ENCODE assay signal across 8 mouse cellular contexts in genomic region chr11:69417449-69418384, GRCm38 (mm10). TPM values are rescaled to one million over a fixed set of nuclear protein-coding genes. Genes with fewer than 3 reads are reported as not detected.
A peak's percentile ranks its signal among the peaks of the same experiment; 100 is the strongest.
DNase-seq lines count a peak whose midpoint lies in the region; ATAC-seq lines count a peak whose summit lies in the region.

No protein-coding gene starts in this region.

- under 1% methylated on average over 39 of the region's 39 CpGs for WGBS in intestine, embryonic 14.5 days

- peak overlapping the region; percentile 94 for H3K4me2 ChIP-seq in intestine, embryonic 14.5 days (ENCODE audit: low read length)

- peak; percentile 92 to 95 for DNase-seq in adrenal gland, adult 18-20 months (ENCODE audit: low spot score in 2 of 2)
- DNase-seq in embryo, embryonic 11 days = peak; percentile 95
- peak; percentile 95 for DNase-seq in gastrocnemius, postnatal 25 days
- DNase-seq in intestine, embryonic 14.5 days (ENCODE audit: low spot score) = peak; percentile 93
- peak; percentile 92 to 97 for DNase-seq in left cerebral cortex, postnatal 14 days (ENCODE audit: low spot score in 2 of 2)
- DNase-seq in right cerebral cortex, postnatal 10 days (ENCODE audit: low spot score in 2 of 2) = peak; percentile 96 to 97
- DNase-seq in urinary bladder, postnatal 4 days (ENCODE audit: low spot score in 2 of 2) = peak; percentile 94 to 97

- H3K27ac ChIP-seq in intestine, embryonic 14.5 days (ENCODE audit: low read depth) = peak overlapping the region; percentile 86

- peaks cover 47% of the 10 kb centered on the region for H3K4me1 ChIP-seq in intestine, embryonic 14.5 days (replicated peaks; ENCODE audit: control insufficient read depth, insufficient read depth, low read length)

- peak overlapping the region; percentile 60 for H3K9ac ChIP-seq in intestine, embryonic 14.5 days (ENCODE audit: low read length)

- H3K27me3 ChIP-seq in intestine, embryonic 14.5 days (replicated peaks; ENCODE audit: control insufficient read depth, insufficient read depth, low read length) = peaks cover 21% of the 10 kb centered on the region

- H3K4me3 ChIP-seq in intestine, embryonic 14.5 days (ENCODE audit: low read depth, low read length) = peak overlapping the region; percentile 90

- intact Hi-C loops in left cerebral cortex, postnatal 14 days (cut with DNase I) = loop anchor here (5.0 kb wide), 1 partner anchor 320 kb away; the partner anchor contains the start of gene Per1

- H3K9me3 ChIP-seq in intestine, embryonic 14.5 days (ENCODE audit: control insufficient read depth, low read length) = no peaks in the 10 kb centered on the region

- H3K36me3 ChIP-seq in intestine, embryonic 14.5 days (ENCODE audit: control insufficient read depth, insufficient read depth, low read length) = peaks cover 10% of the 10 kb centered on the region; the same call in 1 of the 2 replicates

- ATAC-seq in intestine, embryonic 14.5 days (replicated peaks; ENCODE audit: low FRiP score, low TSS enrichment, low read depth) = peak; percentile 53
- peak; percentile 38 for ATAC-seq in megakaryocyte progenitor cell, adult 5-6 weeks (replicated peaks; ENCODE audit: poor library complexity)

RNA-seq across cellular contexts. Expression of gene Kdm6b, which starts 4.2 kb away (rescaled TPM):
- 10 to 100 TPM; 32.7 to 34.8 TPM for total RNA-seq in adrenal gland, adult 18-20 months (2021)
- total RNA-seq in gastrocnemius, postnatal 25 days (2021) = 10 to 100 TPM; 23.9 to 27.7 TPM
- polyA plus RNA-seq in intestine, embryonic 14.5 days (2014; fragmentation: Nextera tagmentation; extraction: Ambion mirVana) = 29.1 and 29.6 TPM in 2 replicates
- 10 to 100 TPM; 33.0 to 33.3 TPM for total RNA-seq in left cerebral cortex, postnatal 14 days (2021)
- 10.4 and 11.7 TPM in 2 replicates for total RNA-seq in megakaryocyte progenitor cell, adult 5-6 weeks (2015)
- total RNA-seq in megakaryocyte progenitor cell, adult 5-6 weeks (2017) = 1.8 and 2.9 TPM in 2 replicates

RNA-seq across cellular contexts. Expression of gene Tmem88, which starts 19.7 kb away (rescaled TPM):
- 1 to 10 TPM; 7.9 to 8.8 TPM for total RNA-seq in adrenal gland, adult 18-20 months (2021)
- 1 to 10 TPM; 6.1 to 7.0 TPM for total RNA-seq in gastrocnemius, postnatal 25 days (2021)
- 34.8 and 38.4 TPM in 2 replicates for polyA plus RNA-seq in intestine, embryonic 14.5 days (2014; fragmentation: Nextera tagmentation; extraction: Ambion mirVana)
- 1 to 10 TPM; 2.6 to 2.9 TPM for total RNA-seq in left cerebral cortex, postnatal 14 days (2021)
- 0.07 and 0.42 TPM in 2 replicates for total RNA-seq in megakaryocyte progenitor cell, adult 5-6 weeks (2015)
- 0.12 TPM in 1 of 2 replicates, not detected in the other for total RNA-seq in megakaryocyte progenitor cell, adult 5-6 weeks (2017)

RNA-seq across cellular contexts. Expression of gene Cyb5d1, which starts 22.3 kb away (rescaled TPM):
- 10 to 100 TPM; 41.3 to 50.2 TPM for total RNA-seq in adrenal gland, adult 18-20 months (2021)
- total RNA-seq in gastrocnemius, postnatal 25 days (2021) = 10 to 100 TPM; 26.5 to 26.9 TPM
- polyA plus RNA-seq in intestine, embryonic 14.5 days (2014; fragmentation: Nextera tagmentation; extraction: Ambion mirVana) = 23.3 and 23.8 TPM in 2 replicates
- total RNA-seq in left cerebral cortex, postnatal 14 days (2021) = 10 to 100 TPM; 36.8 to 42.0 TPM
- total RNA-seq in megakaryocyte progenitor cell, adult 5-6 weeks (2015) = 15.4 and 16.6 TPM in 2 replicates
- total RNA-seq in megakaryocyte progenitor cell, adult 5-6 weeks (2017) = 34.2 and 50.3 TPM in 2 replicates

RNA-seq across cellular contexts. Expression of gene Naa38, which starts 22.4 kb away (rescaled TPM):
- total RNA-seq in adrenal gland, adult 18-20 months (2021) = 100 to 1,000 TPM; 139 to 162 TPM
- 10 to 100 TPM; 60.4 to 65.0 TPM for total RNA-seq in gastrocnemius, postnatal 25 days (2021)
- polyA plus RNA-seq in intestine, embryonic 14.5 days (2014; fragmentation: Nextera tagmentation; extraction: Ambion mirVana) = 184 and 197 TPM in 2 replicates
- total RNA-seq in left cerebral cortex, postnatal 14 days (2021) = 100 to 1,000 TPM in 1 of 2 experiments, 10 to 100 TPM in 1; 92.0 to 106 TPM
- total RNA-seq in megakaryocyte progenitor cell, adult 5-6 weeks (2015) = 114 and 125 TPM in 2 replicates
- total RNA-seq in megakaryocyte progenitor cell, adult 5-6 weeks (2017) = 146 and 205 TPM in 2 replicates

RNA-seq across cellular contexts. Expression of gene Chd3, which starts 48.5 kb away (rescaled TPM):
- total RNA-seq in adrenal gland, adult 18-20 months (2021) = 100 to 1,000 TPM in 1 of 2 experiments, 10 to 100 TPM in 1; 87.6 to 109 TPM
- 10 to 100 TPM; 12.0 to 13.9 TPM for total RNA-seq in gastrocnemius, postnatal 25 days (2021)
- polyA plus RNA-seq in intestine, embryonic 14.5 days (2014; fragmentation: Nextera tagmentation; extraction: Ambion mirVana) = 52.4 and 62.3 TPM in 2 replicates
- total RNA-seq in left cerebral cortex, postnatal 14 days (2021) = 100 to 1,000 TPM; 531 to 563 TPM
- total RNA-seq in megakaryocyte progenitor cell, adult 5-6 weeks (2015) = 17.0 and 22.4 TPM in 2 replicates
- 19.9 and 38.2 TPM in 2 replicates for total RNA-seq in megakaryocyte progenitor cell, adult 5-6 weeks (2017)

Comparison
In these comparisons a context has a peak if more than half of its experiments do, and no peak if none do; other contexts are left out.
1. Peak in every context shown above with its lines: DNase-seq, ATAC-seq, H3K4me3 ChIP-seq and H3K27ac ChIP-seq.